Mouse (Mus musculus) lung, adult 2 months (tissue): ENCODE data around the gene Dock3. TPM values are rescaled to one million over a fixed set of nuclear protein-coding genes. Genes with fewer than 3 reads are reported as not detected.

ENCODE experiments used
- DNase-seq: peaks from one replicate; pipeline ENCODE4 v3.0.0; 2022
- H3K4me1 ChIP-seq: fragments of 200-500 bp; 2 replicates; pipeline ENCODE4 v1.6.1; 2011; ENCODE audit warnings: low read length; ENCODE audit not compliant: control insufficient read depth, insufficient read depth
- H3K4me3 ChIP-seq: fragments of 200-500 bp; replicated peaks from 2 replicates; pipeline ENCODE3; 2011; ENCODE audit warnings: low read depth, mild to moderate bottlenecking, control low read depth, low read length; ENCODE audit errors: extremely low read depth
- CTCF ChIP-seq: fragments of 200-500 bp; IDR thresholded peaks from 2 replicates; pipeline ENCODE4 v1.5.1; 2011; ENCODE audit warnings: mild to moderate bottlenecking, low read length, control low read depth; ENCODE audit not compliant: insufficient read depth
- POLR2A ChIP-seq: fragments of 200-500 bp; IDR thresholded peaks from 2 replicates; pipeline ENCODE4 v1.6.1; 2011; ENCODE audit warnings: low read depth, mild to moderate bottlenecking, control low read depth, low read length, borderline replicate concordance; ENCODE audit errors: extremely low read depth
- WGBS: fragments of 180-500 bp; shearing (Covaris S2); methylation state at CpG from one replicate; pipeline ENCODE4 v1.1.7; 2018; 5-methylcytosine and 5-hydroxymethylcytosine counted together
- polyA plus RNA-seq: library from polyadenylated mRNA; depleted of rRNA; stranded (reverse); fragments of >200 nt; gene quantifications from 2 replicates; pipeline ENCODE4 v1.2.3, GENCODE M21; 2012; rRNA removed

Gene Dock3
- polyA plus RNA-seq, result 0.09 and 0.18 TPM in 2 replicates

DNA sequence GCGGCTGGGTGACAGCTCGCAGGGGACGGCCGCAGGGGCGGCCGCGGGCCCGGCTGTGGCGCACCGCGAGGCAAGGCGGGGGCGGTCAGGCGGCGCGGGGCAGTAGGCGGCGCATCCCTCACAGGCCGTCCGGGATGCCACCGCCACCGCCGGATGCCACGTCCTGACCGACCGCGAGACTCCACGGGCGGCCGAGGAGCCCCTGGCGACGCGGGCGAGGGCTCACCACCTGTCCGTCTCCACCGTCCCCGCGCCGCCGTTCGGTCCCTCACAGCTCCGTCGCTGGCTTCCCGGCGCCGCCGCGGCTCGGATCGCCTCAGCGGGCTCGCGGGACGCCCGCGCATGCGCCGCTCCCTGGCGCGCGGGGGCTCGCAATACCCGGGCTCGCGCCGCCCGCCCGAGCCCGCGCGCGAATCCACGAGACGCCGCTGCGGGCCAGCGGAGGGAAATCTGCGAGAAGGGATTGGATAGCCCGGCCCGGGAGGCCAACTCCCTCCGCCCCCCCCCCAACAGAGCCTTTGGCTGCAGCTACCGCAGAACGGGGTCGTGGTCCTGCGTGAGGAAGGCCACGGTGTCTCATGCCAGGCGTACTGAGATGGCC lies at the start of gene Dock3:
Gene Dock3, minus strand, starts transcription at position 371 of the 601 bp plus-strand sequence.
- under 1% methylated on average over 82 of the region's 87 CpGs for WGBS
- DNase-seq, result peak; percentile 35
- peak within 1 kb of the TSS; percentile 14 for H3K4me3 ChIP-seq
- no peaks in the 10 kb centered on the region for H3K4me1 ChIP-seq
- TF ChIP-seq CTCF (no peak), POLR2A (no peak)

DNA sequence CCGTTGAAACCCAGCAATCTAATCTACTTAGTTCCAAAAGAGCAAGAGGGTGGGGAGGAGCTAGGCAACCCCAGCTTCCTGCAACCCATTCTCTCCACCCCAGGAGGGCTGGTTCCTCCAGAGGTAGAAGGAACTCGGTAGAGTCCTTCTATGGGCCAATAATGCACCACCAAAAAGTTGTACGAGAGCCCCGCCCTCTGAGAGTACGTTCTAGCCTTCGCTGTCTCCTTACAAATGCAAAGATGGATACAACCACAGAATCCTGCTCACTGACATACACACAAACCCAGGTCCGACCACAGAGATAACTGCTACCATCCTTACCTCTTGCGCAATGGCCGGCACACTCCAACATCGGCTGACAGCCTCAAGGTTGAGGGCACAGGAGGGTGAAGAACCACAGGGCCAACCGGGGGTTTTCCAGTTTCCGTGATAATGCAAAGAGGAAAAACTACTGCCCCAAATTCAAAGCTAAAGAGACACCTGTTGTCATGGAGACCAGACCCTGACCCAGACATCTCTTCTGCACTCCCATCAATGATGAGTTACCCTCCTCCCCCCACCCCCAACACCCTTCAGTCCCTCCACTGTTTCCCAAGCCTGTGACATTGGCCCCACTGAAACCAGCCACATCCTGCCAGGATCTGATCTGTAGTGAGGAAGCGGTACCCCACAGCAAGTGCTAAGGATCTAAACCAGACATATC lies 48.8 kb upstream of the Dock3 start:
- TF ChIP-seq CTCF (no peak), POLR2A (no peak)
- DNase-seq, result no peak

DNA sequence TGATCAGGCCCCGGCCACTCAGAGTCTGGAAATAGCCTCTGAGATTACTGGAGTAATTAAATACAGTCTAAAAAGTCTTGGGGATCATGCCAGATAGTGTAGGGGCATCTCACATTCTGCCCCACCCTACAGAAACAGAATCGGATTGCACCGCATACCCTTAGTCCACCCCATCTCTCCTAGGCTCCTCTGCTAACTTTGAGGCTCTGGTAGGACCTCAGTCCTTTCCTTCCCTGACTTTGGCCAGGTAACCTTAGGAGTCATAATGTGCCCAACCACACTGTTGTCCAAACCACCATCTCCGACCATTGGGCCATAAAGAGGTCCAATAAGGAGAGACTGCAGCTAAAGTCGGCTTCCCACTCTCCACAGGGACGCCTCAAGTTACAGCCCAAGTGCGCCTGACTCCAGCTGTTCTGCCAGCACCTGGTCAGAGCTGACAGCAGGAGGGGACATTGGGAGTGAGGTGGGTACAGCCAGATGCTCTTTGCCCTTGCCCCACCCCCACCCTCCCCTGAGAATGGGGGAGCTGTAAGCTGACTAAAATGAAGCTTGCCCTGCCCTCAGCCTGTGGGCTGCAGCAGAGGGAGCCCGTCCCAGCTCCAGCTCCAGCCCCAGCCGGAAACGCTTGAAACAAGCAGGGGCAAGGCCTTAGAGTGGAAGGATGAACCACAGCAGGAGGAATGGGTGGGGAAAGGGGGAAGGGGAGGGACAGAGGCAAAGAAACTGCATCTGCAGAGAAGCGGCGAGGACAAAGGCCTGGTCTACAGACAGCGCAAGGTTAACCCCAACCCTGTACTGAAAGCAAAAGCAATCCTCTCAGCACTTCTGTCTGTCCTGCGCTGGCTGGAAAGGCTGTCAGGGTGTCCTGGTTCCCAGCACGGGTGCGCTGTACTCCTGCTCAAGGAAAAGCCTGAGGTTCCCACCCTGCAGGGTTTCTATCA lies 47.9 kb upstream of the Dock3 start:
- TF ChIP-seq CTCF (no peak), POLR2A (no peak)
- peaks cover 15% of the 10 kb centered on the region for H3K4me1 ChIP-seq
- no peak for DNase-seq
- 36% methylated on average over 16 of the region's 16 CpGs for WGBS
- peak overlapping the region; percentile 28 for H3K4me3 ChIP-seq

More for the DNA sequence above, 48.8 kb upstream of the Dock3 start:
- Histone ChIP-seq H3K4me1 (peaks cover 15% of the 10 kb centered on the region), H3K4me3 (no peak overlapping the region)
- WGBS, result 46% methylated on average over 13 of the region's 13 CpGs

DNA sequence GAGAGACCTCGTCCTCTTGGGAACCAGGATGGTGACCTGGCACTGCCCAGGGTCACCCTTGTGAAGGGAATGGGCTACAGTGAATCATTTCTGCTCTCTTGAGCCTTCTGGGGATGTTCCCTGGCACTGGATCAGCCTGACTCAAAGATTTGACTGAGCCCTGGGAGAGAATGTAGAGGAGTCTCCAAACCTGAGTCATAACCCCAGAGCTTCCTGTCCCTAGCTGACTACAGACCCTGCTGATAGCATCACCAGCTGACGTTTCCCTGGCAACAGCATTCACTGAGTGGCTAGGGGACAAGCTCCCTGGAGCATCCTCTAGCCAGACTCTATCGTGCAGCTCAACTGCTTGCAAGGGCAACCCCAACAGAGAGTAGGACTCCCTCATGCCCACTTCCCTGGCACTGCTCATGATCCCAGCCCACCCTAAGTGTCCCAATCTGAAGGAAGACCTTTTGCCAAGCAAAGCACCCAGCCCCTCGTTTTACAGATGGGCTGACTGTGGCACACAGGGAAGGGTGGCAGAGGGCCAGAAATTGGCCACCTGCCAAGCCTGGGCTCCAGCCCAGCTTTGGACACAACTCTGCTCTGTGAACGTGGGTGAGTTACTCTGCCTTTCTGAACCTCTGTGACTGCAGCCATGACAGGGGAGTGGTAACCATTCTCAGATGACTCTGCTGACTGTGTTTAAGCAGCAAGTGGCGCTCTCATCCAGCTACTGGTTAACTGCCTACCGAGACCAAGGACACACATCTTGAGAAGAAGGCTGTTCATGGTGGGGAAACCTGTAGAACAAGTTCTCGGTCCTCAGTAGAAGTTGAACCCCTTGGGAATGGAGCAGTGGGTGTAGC lies 47.0 kb upstream of the Dock3 start:
- Histone ChIP-seq H3K4me3 (no peak overlapping the region), H3K4me1 (peaks cover 15% of the 10 kb centered on the region)
- WGBS, result 44% methylated on average over 8 of the region's 8 CpGs
- DNase-seq, result no peak
- TF ChIP-seq POLR2A (no peak), CTCF (0 out of 2 replicates have a peak, but pooled peaks have one; percentile 16)

DNA sequence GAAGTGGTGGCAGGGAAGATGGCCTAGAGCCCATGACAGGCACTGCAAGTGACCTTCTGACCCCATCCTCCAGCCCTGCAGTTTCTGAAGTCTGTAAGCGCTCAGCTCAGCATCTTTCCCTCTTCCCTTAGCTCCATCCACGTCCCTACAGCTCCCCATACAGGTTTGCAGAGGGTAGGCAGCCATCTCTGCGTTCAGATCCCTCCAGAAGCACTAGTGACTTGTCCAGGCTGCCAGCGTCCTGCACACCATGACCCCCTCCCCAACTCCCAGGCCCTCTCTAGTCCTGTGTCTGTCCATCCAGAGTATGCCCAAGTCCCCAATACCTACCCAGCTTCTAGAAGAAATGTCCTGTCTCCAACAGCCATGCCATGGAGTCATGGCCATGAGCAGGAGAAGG lies 46.4 kb upstream of the Dock3 start:
- TF ChIP-seq CTCF (no peak), POLR2A (no peak)
- WGBS, result 75% methylated on average over 4 of the region's 4 CpGs
- Histone ChIP-seq H3K4me3 (no peak overlapping the region), H3K4me1 (peaks cover 15% of the 10 kb centered on the region)
- DNase-seq, result no peak

DNA sequence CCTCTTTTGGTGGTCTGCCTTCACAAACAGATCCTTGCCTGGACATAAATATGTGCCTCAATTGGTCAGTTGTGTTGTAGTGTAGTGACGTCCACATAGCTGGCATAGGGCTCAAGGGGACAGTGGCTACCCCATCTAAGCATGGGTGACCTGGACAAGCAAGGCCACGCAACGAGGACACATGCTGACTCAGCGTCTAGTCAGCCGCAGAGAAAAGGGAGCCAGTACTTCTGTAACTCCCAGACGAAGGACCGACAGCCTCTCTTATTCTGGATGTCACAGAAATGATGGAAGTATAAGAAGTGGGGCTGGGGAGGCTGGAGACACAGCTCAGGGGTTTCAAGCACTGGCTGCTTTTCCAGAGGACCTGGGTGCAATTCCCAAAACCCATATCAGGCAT lies 45.9 kb upstream of the Dock3 start:
- H3K4me3 ChIP-seq, result no peak overlapping the region
- TF ChIP-seq POLR2A, result no peak
- no peak for TF ChIP-seq CTCF
- DNase-seq, result no peak
- H3K4me1 ChIP-seq, result peaks cover 15% of the 10 kb centered on the region
- 82% methylated on average over 7 of the region's 7 CpGs for WGBS

DNA sequence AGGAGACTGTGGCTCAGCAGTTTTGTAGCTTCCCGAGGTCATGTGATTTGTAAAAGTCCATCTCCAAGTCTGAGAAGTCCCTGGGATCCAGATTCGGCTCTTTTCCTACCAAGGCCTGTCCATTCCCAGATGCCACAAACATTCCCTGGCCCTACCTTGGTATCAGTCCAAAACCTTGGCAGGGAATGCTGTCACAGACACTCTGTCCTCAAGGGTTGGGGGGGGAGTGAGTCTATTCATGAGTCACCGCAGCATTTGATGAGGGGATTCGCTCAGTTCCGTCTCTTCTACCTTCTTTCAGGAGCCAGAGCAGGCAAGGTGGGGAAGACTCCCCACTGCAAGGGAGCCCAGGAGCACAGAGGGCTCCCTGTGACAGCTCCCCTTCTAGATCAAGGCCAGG lies 44.0 kb upstream of the Dock3 start:
- Histone ChIP-seq H3K4me3 (no peak overlapping the region), H3K4me1 (peaks cover 15% of the 10 kb centered on the region)
- WGBS, result 81% methylated on average over 5 of the region's 5 CpGs
- TF ChIP-seq POLR2A (no peak), CTCF (no peak)
- DNase-seq, result no peak

DNA sequence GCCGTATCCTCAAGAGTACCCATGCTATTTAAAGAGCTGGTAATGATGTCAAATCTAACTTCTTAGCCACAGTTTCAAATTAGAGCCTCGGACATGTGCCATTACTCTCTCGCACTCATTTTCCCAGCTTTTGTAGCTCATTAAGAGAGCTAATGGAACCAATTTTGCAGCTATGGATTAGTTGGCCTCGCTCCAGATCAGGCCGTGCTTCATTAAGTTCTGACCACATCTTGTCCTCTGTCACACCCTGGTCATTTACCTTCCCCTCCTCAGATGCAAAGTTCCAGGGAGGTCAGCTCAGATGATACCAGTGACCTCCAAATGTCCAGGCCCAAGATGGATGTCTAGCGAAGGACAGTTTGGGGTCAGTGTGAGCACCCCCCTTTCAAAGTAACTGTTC lies 43.0 kb upstream of the Dock3 start:
- Histone ChIP-seq H3K4me1 (peaks cover 11% of the 10 kb centered on the region), H3K4me3 (no peak overlapping the region)
- WGBS, result 85% methylated on average over 6 of the region's 6 CpGs
- no peak for DNase-seq
- TF ChIP-seq CTCF (no peak), POLR2A (no peak)

DNA sequence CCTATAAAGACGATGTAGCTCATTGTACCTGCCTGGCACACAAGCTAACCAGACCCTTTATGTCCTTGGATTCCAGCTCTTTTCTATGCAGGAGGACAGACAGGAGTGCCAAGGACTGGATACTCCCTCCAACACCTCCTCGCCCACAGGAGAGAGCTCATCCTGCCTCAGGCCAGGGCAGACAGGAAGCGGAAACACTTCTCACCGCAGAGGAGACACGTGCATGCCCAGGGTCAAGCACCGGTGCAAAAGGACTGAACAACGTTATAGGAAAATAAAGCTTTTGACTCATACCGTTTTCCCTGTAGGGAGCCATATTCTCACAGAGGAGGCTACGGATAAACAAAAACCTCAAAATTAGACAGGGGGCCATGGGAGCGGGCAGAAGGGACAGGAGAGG lies 41.5 kb upstream of the Dock3 start:
- TF ChIP-seq POLR2A, result no peak
- no peak for TF ChIP-seq CTCF
- H3K4me1 ChIP-seq, result no peaks in the 10 kb centered on the region
- no peak overlapping the region for H3K4me3 ChIP-seq
- DNase-seq, result no peak
- 35% methylated on average over 10 of the region's 10 CpGs for WGBS
